Mouse (Mus musculus) heart, embryonic 15.5 days (tissue): Measurements from ENCODE around the gene Prkaca. TPM values are rescaled to one million over a fixed set of nuclear protein-coding genes. Genes with fewer than 3 reads are reported as not detected.
"Not testable (repeated sequence)": the region's sequence is repeated elsewhere in the genome, so short reads cannot be mapped to it uniquely, and the experiment has no call there.

Experiments used
- ATAC-seq: fragments of 200-750 bp; cut with Nextera tagmentation; replicated peaks from 2 replicates; pipeline ENCODE4 v1.8.0; 2017; ENCODE audit warnings: low read depth, moderate TSS enrichment; ENCODE audit not compliant: insufficient number of reproducible peaks, insufficient read depth, low FRiP score
- H3K27ac ChIP-seq: fragments of 300-500 bp; sonication (generic); 2 replicates; pipeline ENCODE4 v1.5.1; 2015; ENCODE audit warnings: mild to moderate bottlenecking, inconsistent platforms
- H3K27me3 ChIP-seq: fragments of 300-500 bp; sonication (generic); 2 replicates; pipeline ENCODE4 v1.6.1; 2015; ENCODE audit warnings: inconsistent platforms
- H3K36me3 ChIP-seq: fragments of 300-500 bp; sonication (generic); 2 replicates; pipeline ENCODE4 v1.6.1; 2015; ENCODE audit warnings: mild to moderate bottlenecking, inconsistent platforms
- H3K4me1 ChIP-seq: fragments of 300-500 bp; sonication (generic); replicated peaks from 2 replicates; pipeline ENCODE4 v1.6.1; 2015; ENCODE audit warnings: inconsistent platforms
- H3K4me2 ChIP-seq: fragments of 300-500 bp; sonication (generic); 2 replicates; pipeline ENCODE4 v1.6.1; 2015; ENCODE audit warnings: inconsistent platforms, mild to moderate bottlenecking, moderate library complexity
- H3K4me3 ChIP-seq: fragments of 300-500 bp; sonication (generic); 2 replicates; pipeline ENCODE4 v1.5.1; 2015; ENCODE audit warnings: mild to moderate bottlenecking, inconsistent platforms
- H3K9ac ChIP-seq: fragments of 300-500 bp; sonication (generic); 2 replicates; pipeline ENCODE4 v1.6.1; 2015; ENCODE audit warnings: mild to moderate bottlenecking, inconsistent platforms
- H3K9me3 ChIP-seq: fragments of 300-500 bp; sonication (generic); replicated peaks from 2 replicates; pipeline ENCODE4 v1.6.1; 2016; ENCODE audit warnings: inconsistent platforms
- whole genome bisulfite sequencing: fragments of 180-500 bp; shearing (Covaris S2); methylation state at CpG from one replicate; pipeline ENCODE4 v1.1.7; 2015; ENCODE audit warnings: mixed read lengths; 5-methylcytosine and 5-hydroxymethylcytosine counted together
- polyA plus RNA-seq: library from polyadenylated mRNA; unstranded; fragments of >200 nt; fragmentation: Nextera tagmentation; extraction: Ambion mirVana; gene quantifications from 2 replicates; pipeline ENCODE4 v1.2.1, GENCODE M21; 2015

Prkaca gene
- polyA plus RNA-seq, 1 experiment from 2014 or later = 260 TPM

GRCm38 (mm10) chr8:84003612-84004246 lies 30.9 kb downstream of the Prkaca start:
- Histone ChIP-seq H3K4me2 (peak overlapping the region; percentile 93), H3K9me3 (no peaks in the 10 kb centered on the region), H3K36me3 (no peaks in the 10 kb centered on the region; the same call in none of the 2 replicates), H3K9ac (peak overlapping the region; percentile 80; the same call in 1 of the 2 replicates), H3K27me3 (no peaks in the 10 kb centered on the region), H3K4me3 (peak overlapping the region; percentile 77), H3K27ac (no peak overlapping the region), H3K4me1 (peaks cover 43% of the 10 kb centered on the region)
- ATAC-seq = no peak
- 68% methylated on average over 6 of the region's 6 CpGs for WGBS

- Histone ChIP-seq H3K36me3 (no peaks in the 10 kb centered on the region; the same call in none of the 2 replicates), H3K4me2 (peak overlapping the region; percentile 93), H3K27ac (peak overlapping the region; percentile 80), H3K27me3 (no peaks in the 10 kb centered on the region), H3K9me3 (no peaks in the 10 kb centered on the region), H3K4me1 (peaks cover 35% of the 10 kb centered on the region), H3K4me3 (peak overlapping the region; percentile 77), H3K9ac (peak overlapping the region; percentile 80)
- peak; percentile 86 for ATAC-seq
- WGBS = under 1% methylated on average over 30 of the region's 30 CpGs
These were observed 31.9 kb downstream of the Prkaca start for GRCm38 (mm10) chr8:84004533-84005201.

- not testable (repeated sequence) for H3K9me3 ChIP-seq, H3K36me3 ChIP-seq, H3K4me2 ChIP-seq, H3K9ac ChIP-seq, H3K27ac ChIP-seq, H3K4me3 ChIP-seq, H3K27me3 ChIP-seq, ATAC-seq
- H3K4me1 ChIP-seq = peaks cover 37% of the 10 kb centered on the region
- 96% methylated on average over 7 of the region's 7 CpGs for WGBS
These were observed 32.7 kb downstream of the Prkaca start for GRCm38 (mm10) chr8:84005502-84005901.

- H3K4me1 ChIP-seq = peaks cover 42% of the 10 kb centered on the region
- H3K27ac ChIP-seq = no peak overlapping the region
- ATAC-seq = no peak
- H3K9ac ChIP-seq = no peak overlapping the region
- H3K4me2 ChIP-seq = no peak overlapping the region
- no peaks in the 10 kb centered on the region for H3K36me3 ChIP-seq
- no peak overlapping the region for H3K4me3 ChIP-seq
- peaks cover 35% of the 10 kb centered on the region for H3K27me3 ChIP-seq
- H3K9me3 ChIP-seq = no peaks in the 10 kb centered on the region
- 38% methylated on average over 7 of the region's 7 CpGs for WGBS
These were observed 35.6 kb downstream of the Prkaca start for GRCm38 (mm10) chr8:84008362-84008761.

- H3K36me3 ChIP-seq = no peaks in the 10 kb centered on the region
- H3K4me2 ChIP-seq = no peak overlapping the region
- H3K27ac ChIP-seq = no peak overlapping the region
- ATAC-seq = no peak
- no peaks in the 10 kb centered on the region for H3K9me3 ChIP-seq
- H3K4me1 ChIP-seq = peaks cover 32% of the 10 kb centered on the region
- 2% methylated on average over 11 of the region's 11 CpGs for WGBS
- H3K9ac ChIP-seq = no peak overlapping the region
- H3K4me3 ChIP-seq = no peak overlapping the region; the same call in 1 of the 2 replicates
- peaks cover 40% of the 10 kb centered on the region for H3K27me3 ChIP-seq
These were observed 37.1 kb downstream of the Prkaca start for GRCm38 (mm10) chr8:84009876-84010275.

- peak overlapping the region; percentile 61 for H3K9ac ChIP-seq
- no peaks in the 10 kb centered on the region for H3K36me3 ChIP-seq
- peak overlapping the region; percentile 100 for H3K4me2 ChIP-seq
- peaks cover 28% of the 10 kb centered on the region for H3K4me1 ChIP-seq
- ATAC-seq = peak; percentile 40
- H3K4me3 ChIP-seq = peak overlapping the region; percentile 62
- peaks cover 40% of the 10 kb centered on the region for H3K27me3 ChIP-seq
- 1% methylated on average over 76 of the region's 83 CpGs for WGBS
- no peak overlapping the region for H3K27ac ChIP-seq
- no peaks in the 10 kb centered on the region for H3K9me3 ChIP-seq
These were observed 38.1 kb downstream of the Prkaca start for GRCm38 (mm10) chr8:84010625-84011611.

- peak within 1 kb of the TSS; percentile 100 for H3K4me2 ChIP-seq
- H3K27me3 ChIP-seq = peaks cover 40% of the 10 kb centered on the region
- 1% methylated on average over 45 of the region's 45 CpGs for whole genome bisulfite sequencing
- no peak within 1 kb of the TSS for H3K27ac ChIP-seq
- ATAC-seq = no peak
- H3K4me1 ChIP-seq = peaks cover 28% of the 10 kb centered on the region
- H3K9me3 ChIP-seq = no peaks in the 10 kb centered on the region
- no peaks in the 10 kb centered on the region for H3K36me3 ChIP-seq
- peak within 1 kb of the TSS; percentile 62 for H3K4me3 ChIP-seq
- peak within 1 kb of the TSS; percentile 61 for H3K9ac ChIP-seq
These were observed 39.1 kb downstream of the Prkaca start, which contains the start of gene 2210011C24Rik for GRCm38 (mm10) chr8:84011705-84012498. TSS of gene 2210011C24Rik (minus strand) at chr8:84012171.

- WGBS = 20% methylated on average over 35 of the region's 35 CpGs
- H3K4me3 ChIP-seq = peak overlapping the region; percentile 62
- peaks cover 28% of the 10 kb centered on the region for H3K4me1 ChIP-seq
- H3K27me3 ChIP-seq = peaks cover 40% of the 10 kb centered on the region
- peak overlapping the region; percentile 100 for H3K4me2 ChIP-seq
- H3K27ac ChIP-seq = no peak overlapping the region
- H3K9me3 ChIP-seq = no peaks in the 10 kb centered on the region
- H3K36me3 ChIP-seq = no peaks in the 10 kb centered on the region
- no peak for ATAC-seq
- H3K9ac ChIP-seq = 0 out of 2 replicates have a peak overlapping the region, but pooled peaks have one; percentile 19
These were observed 39.8 kb downstream of the Prkaca start for GRCm38 (mm10) chr8:84012499-84013165.

GRCm38 (mm10) chr8:84015833-84016232 lies 43.0 kb downstream of the Prkaca start:
- H3K4me2 ChIP-seq = no peak overlapping the region
- no peak overlapping the region for H3K4me3 ChIP-seq
- peaks cover 39% of the 10 kb centered on the region for H3K27me3 ChIP-seq
- no peaks in the 10 kb centered on the region for H3K36me3 ChIP-seq
- WGBS = 94% methylated on average over 5 of the region's 5 CpGs
- no peak for ATAC-seq
- H3K4me1 ChIP-seq = peaks cover 19% of the 10 kb centered on the region
- no peak overlapping the region for H3K27ac ChIP-seq
- no peak overlapping the region for H3K9ac ChIP-seq
- no peaks in the 10 kb centered on the region for H3K9me3 ChIP-seq

GRCm38 (mm10) chr8:84019738-84020137 lies 46.9 kb downstream of the Prkaca start:
- Histone ChIP-seq H3K27ac (no peak overlapping the region), H3K9me3 (no peaks in the 10 kb centered on the region), H3K36me3 (no peaks in the 10 kb centered on the region), H3K4me2 (no peak overlapping the region), H3K27me3 (peaks cover 22% of the 10 kb centered on the region), H3K4me3 (no peak overlapping the region), H3K9ac (no peak overlapping the region), H3K4me1 (peaks cover 36% of the 10 kb centered on the region)
- ATAC-seq = no peak
- 77% methylated on average over 9 of the region's 9 CpGs for WGBS
